Mouse (Mus musculus) cerebral cortex, adult 2 months (tissue): ENCODE measurements around the gene Gucy2g.

ENCODE experiments used
- WGBS: fragments of 180-500 bp; shearing (Covaris S2); methylation state at CpG from one replicate; pipeline ENCODE4 v1.1.7; 2018; 5-methylcytosine and 5-hydroxymethylcytosine counted together

Gene Gucy2g

DNA sequence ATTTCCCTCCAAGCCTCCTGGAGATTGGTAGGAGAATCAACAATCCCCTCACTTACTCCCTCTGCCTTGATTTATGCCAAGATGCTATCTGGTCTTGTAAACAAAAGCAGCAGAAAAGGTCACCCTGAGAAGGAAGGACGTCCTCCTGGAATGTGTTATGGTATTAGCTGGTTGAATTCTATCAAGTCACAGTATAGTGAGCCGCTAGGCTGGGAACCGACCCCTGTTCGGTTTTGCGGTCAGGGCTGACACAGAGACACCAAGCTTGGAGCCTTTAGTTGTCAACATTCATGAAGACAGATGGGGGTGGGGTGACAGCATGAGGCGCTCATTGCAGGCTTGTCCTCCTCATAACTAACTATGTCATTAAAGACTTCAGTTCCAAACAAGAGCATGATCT is 81.2 kb downstream of the Gucy2g start:
- WGBS: 87% methylated on average over 6 of the region's 6 CpGs

DNA sequence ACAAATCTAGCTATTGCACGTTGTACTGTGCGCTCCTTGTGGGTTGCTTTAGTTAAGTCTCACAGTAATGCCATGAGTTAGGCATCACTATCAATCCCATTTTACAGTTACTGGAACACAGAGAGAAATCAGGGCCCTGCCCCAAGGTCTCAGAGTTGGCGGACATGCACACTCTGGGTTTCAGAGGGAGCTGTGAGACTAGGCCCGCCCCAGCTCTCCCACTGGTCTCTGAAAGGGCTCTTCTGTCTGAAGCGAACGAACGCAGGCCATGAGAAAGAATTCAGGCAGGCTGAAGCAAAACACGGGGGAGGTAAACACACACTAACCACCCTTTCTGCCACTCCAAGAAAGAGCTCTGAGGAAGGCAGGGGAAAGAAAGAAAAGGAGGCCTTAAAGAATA is 82.4 kb downstream of the Gucy2g start:
- WGBS: 60% methylated on average over 8 of the region's 8 CpGs

GRCm38 (mm10) chr19:55157029-55157428 is 84.0 kb downstream of the Gucy2g start:
- 93% methylated on average over 7 of the region's 7 CpGs for WGBS

GRCm38 (mm10) chr19:55152983-55153382 is 88.1 kb downstream of the Gucy2g start:
- 95% methylated on average over 6 of the region's 6 CpGs for WGBS

DNA sequence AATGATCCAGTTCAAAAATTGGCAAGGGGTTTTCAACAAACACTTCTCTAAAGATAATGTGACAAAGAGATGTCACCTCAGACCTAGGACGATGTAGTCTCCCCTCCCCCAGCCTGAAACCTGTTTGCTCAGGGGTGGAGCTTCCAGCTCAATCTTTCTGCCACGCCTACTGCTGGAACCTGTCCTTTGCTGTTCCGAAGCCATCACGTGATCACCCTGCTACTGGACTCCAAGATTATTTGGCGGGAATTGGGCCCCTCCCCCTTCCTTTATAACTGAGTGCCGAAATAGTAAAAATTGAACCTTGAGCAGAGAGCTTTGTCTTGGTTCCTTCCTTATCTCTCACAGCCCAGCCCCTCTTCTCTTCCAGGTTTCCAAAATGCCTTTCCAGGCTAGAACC is 88.8 kb downstream of the Gucy2g start:
- WGBS: 76% methylated on average over 6 of the region's 6 CpGs

- WGBS: 63% methylated on average over 6 of the region's 6 CpGs
These were observed 91.4 kb downstream of the Gucy2g start for GRCm38 (mm10) chr19:55149646-55150045.

DNA sequence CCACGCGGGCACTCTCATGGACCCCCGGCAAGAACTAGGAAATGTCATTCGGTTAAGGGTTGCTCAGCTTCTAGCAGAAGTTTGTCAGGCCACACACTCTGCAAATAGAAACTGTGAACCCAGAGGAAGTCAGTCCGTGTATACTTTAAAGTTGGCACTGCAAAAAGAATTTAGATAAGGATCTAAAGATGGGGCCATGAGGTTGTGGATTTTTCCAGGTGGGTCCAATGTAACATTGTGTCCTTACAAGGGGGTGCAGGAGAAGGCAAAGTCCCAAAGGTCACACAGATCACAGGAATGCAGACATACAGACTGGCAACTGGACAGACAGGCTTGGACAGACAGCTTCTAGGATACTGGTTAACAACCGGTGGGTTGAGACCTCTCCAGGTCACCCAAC is 92.9 kb downstream of the Gucy2g start:
- 80% methylated on average over 6 of the region's 6 CpGs for WGBS
